Mouse (Mus musculus): ENCODE data around the gene Cacna1a. TPM values are rescaled to one million over a fixed set of nuclear protein-coding genes. Genes with fewer than 3 reads are reported as not detected.
A peak's percentile ranks its signal among the peaks of the same experiment; 100 is the strongest.
"Not testable (repeated sequence)": the region's sequence is repeated elsewhere in the genome, so short reads cannot be mapped to it uniquely, and the experiment has no call there.

Cacna1a gene
- polyA plus RNA-seq, 1 experiment from 2014 or later = 15.0 TPM

DNA sequence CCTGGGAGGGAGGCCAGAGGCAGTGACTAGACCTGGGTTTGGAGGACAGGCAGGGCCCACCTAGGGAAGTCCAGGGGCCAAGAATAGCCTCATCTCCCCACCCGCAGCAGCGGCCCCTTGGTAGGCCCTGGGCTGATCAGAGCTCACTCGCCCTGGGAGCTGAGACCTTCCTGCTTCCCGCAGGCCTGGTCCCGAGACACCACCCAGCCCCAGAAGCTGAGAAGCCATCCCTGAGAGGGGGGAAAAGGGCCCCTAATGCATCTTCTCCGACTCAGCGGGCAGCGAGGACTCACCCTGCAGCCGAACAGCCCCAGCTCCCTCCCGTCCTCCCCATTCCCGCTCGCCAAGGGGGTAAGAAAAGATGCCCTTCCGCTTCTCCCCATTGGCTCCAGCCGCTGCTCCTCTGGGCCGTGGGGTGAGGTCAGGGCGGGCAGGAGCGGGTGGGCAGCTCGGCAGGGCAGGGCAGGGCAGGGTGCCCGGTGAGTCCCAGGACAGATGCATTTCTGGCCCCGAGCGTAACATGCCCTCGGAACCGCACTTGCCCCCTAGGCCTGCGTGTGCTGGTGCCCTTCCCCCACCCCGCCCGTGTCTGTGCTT lies 212.2 kb downstream of the Cacna1a start:
- peak; percentile 56 for ATAC-seq (ENCODE audit: low FRiP score, low read depth)
- peaks cover 33% of the 10 kb centered on the region for H3K27me3 ChIP-seq
- no peak overlapping the region for H3K27ac ChIP-seq (replicated peaks)
- peak overlapping the region; percentile 33 for H3K4me3 ChIP-seq
- H3K4me1 ChIP-seq = peaks cover 18% of the 10 kb centered on the region
- no peaks in the 10 kb centered on the region for H3K9me3 ChIP-seq
- H3K9ac ChIP-seq (replicated peaks) = peak overlapping the region; percentile 65
- peak overlapping the region; percentile 55 for H3K4me2 ChIP-seq (replicated peaks)
- H3K36me3 ChIP-seq = peaks cover 11% of the 10 kb centered on the region; the same call in 1 of the 2 replicates
- WGBS = 6% methylated on average over 26 of the region's 26 CpGs

DNA sequence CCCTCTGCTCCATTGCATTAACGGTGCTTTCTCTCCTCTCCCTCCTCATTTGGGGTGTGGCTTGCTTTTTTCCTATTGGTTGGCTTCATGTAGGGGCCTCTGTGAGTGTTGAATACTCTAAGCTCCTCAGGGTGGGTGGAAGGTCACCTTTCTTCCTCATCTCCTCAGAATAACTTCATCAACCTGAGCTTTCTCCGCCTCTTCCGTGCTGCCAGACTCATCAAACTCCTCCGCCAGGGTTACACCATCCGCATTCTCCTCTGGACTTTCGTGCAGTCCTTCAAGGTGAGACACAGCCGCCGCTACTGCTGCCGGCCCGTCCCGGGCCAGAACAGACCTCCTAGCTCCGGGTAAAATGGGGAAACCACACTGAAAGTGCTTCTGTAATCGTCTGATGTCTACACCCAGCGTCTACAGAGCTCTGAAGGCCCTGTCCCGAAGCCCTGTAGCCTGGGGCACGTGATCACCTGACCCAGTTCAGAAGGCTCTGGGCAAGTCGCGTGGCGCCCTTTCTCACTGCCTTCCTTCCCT lies 213.0 kb downstream of the Cacna1a start:
- Histone ChIP-seq H3K4me3 (peak overlapping the region; percentile 33), H3K4me2 (replicated peaks) (peak overlapping the region; percentile 55), H3K27ac (replicated peaks) (no peak overlapping the region), H3K4me1 (peaks cover 18% of the 10 kb centered on the region), H3K9me3 (no peaks in the 10 kb centered on the region), H3K27me3 (peaks cover 33% of the 10 kb centered on the region), H3K36me3 (peaks cover 11% of the 10 kb centered on the region; the same call in 1 of the 2 replicates), H3K9ac (replicated peaks) (no peak overlapping the region)
- ATAC-seq (ENCODE audit: low FRiP score, low read depth) = peak; percentile 38
- WGBS = 6% methylated on average over 19 of the region's 19 CpGs

DNA sequence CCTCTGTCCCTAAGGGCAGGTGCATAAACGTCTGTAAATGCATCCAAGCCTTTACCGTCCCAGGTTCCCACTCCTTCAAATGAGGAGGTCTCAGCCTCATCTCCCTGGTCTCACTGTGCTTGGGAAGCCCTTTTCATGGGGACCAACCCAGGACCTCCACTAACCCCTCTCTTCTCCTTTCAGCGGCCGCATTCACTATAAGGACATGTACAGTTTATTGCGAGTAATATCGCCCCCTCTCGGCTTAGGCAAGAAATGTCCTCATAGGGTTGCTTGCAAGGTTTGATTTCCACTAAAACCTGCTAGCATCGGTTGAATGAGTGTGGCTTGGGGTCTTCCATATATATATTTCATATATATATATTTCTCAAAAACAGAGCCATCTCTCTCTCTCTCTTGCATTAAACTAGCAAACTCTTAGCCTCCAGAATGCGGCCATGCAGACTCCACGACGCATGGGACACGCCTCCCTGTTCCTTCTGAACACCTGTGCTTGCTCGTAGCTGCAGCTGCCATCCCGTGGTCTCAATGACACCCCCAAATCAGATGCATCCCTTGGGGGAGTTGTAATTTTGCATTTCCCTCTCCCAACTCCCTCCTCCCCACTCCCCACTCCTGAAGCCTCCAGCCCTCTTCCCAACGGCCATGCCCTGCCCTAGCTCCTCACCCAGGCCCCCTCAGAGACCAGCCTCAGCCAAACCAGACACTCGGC lies 226.4 kb downstream of the Cacna1a start:
- no peak for ATAC-seq (ENCODE audit: low FRiP score, low read depth)
- Histone ChIP-seq H3K4me2 (replicated peaks) (no peak overlapping the region), H3K27me3 (peaks cover 9% of the 10 kb centered on the region; the same call in 1 of the 2 replicates), H3K36me3 (peaks cover 3% of the 10 kb centered on the region; the same call in 1 of the 2 replicates), H3K27ac (replicated peaks) (no peak overlapping the region), H3K4me3 (no peak overlapping the region), H3K4me1 (peaks cover 21% of the 10 kb centered on the region), H3K9me3 (no peaks in the 10 kb centered on the region), H3K9ac (replicated peaks) (no peak overlapping the region)
- 36% methylated on average over 16 of the region's 16 CpGs for WGBS

DNA sequence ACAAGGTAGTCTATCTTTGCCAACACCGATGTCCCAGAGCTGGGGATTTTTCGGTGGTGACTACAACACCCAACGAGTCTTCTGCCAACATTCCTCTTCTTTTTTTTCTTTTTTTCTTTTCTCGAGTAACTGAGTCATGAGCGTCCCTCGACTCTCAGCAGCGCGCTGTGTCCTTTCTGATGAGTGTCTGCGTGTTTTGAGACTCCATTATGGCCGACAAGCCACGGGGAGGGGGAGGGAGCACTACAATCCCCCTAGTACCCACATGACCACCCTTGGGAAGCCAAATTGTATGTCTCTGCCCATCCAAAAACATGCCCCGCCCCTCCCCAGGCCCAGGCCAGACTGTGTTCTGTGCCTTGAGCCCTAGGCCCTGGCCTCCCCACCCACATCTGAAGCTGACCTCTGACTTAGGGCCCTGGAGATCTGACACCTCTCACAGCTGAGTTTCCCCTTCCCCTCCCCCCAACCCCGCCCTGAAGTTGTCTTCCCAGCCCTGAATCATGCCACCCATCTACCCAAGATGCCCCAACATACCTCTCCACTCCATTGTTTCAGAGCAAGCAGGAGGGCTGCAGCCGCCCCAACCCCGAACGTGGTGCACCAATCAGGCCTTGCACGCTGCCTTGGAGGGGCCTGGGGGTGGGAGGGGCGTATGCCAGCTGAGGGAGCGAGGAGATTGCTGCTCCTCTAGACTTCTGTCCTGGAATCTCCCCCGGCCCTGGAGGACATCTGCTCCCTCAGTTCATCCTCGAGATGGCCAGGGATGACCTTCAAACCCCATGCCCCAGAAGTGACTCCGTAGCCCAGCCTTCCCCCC lies 227.6 kb downstream of the Cacna1a start:
- Histone ChIP-seq H3K27me3 (peaks cover 9% of the 10 kb centered on the region; the same call in 1 of the 2 replicates), H3K9me3 (no peaks in the 10 kb centered on the region), H3K9ac (replicated peaks) (0 out of 2 replicates have a peak overlapping the region, but pooled peaks have one; percentile 11), H3K4me3 (no peak overlapping the region), H3K27ac (replicated peaks) (no peak overlapping the region), H3K36me3 (peaks cover 3% of the 10 kb centered on the region; the same call in 1 of the 2 replicates), H3K4me1 (peaks cover 21% of the 10 kb centered on the region), H3K4me2 (replicated peaks) (no peak overlapping the region)
- peak; percentile 49 for ATAC-seq (ENCODE audit: low FRiP score, low read depth)
- WGBS = 25% methylated on average over 22 of the region's 22 CpGs

DNA sequence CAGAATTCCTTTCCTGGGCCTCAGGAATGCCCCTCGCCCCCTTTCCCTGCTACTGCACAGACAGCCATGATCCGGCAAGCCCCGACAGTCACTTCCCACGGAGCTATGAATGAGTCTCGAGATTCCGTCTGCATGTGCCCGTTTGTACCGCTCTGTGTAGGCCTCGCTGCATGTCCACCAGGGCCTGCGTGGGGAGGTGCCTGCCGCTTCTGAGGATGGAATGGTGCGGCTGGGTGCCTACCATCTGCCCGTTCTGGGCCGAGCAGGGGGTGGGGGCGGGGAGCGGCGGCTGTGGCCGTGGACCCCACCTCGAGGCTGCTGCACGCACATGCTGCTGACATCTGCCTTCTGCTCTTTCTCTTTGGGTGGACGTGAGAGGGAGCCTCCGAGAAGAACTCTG lies 228.8 kb downstream of the Cacna1a start:
- H3K9ac ChIP-seq (replicated peaks) = no peak overlapping the region

DNA sequence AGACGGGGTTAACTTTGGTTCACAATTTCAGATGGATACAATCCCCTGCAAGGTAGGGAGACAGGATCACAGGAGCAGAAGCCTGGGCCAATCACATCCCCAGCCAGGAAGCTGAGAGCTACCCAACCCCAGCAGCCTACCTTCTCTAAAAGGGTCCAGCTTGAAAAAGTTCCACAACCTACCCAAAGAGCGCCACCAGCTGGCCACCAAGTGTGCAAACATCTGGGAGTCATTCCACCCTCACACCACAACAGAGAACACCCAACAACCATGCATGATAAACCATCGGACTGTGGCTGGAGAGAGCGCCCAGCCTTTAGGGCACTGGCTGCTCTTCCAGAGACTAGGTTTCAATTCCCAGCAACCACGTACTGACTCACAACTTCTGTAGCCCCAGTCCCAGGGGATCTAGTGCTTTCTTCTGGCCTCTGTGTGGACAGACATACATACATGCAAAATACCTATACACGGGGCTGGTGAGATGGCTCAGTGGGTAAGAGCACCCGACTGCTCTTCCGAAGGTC lies 232.9 kb downstream of the Cacna1a start:
- ATAC-seq (ENCODE audit: low FRiP score, low read depth) = no peak
- Histone ChIP-seq H3K4me2 (replicated peaks) (no peak overlapping the region), H3K27ac (replicated peaks) (no peak overlapping the region), H3K4me3 (no peak overlapping the region), H3K9ac (replicated peaks) (no peak overlapping the region), H3K27me3 (peaks cover 4% of the 10 kb centered on the region; the same call in 1 of the 2 replicates), H3K36me3 (no peaks in the 10 kb centered on the region), H3K9me3 (no peaks in the 10 kb centered on the region), H3K4me1 (peaks cover 9% of the 10 kb centered on the region)
- WGBS = 79% methylated on average over 8 of the region's 8 CpGs

More for the DNA sequence above, 228.8 kb downstream of the Cacna1a start:
- H3K36me3 ChIP-seq = peaks cover 3% of the 10 kb centered on the region; the same call in 1 of the 2 replicates
- no peak overlapping the region for H3K4me3 ChIP-seq
- no peaks in the 10 kb centered on the region for H3K9me3 ChIP-seq
- peaks cover 21% of the 10 kb centered on the region for H3K4me1 ChIP-seq
- 59% methylated on average over 22 of the region's 22 CpGs for WGBS
- H3K4me2 ChIP-seq (replicated peaks) = no peak overlapping the region
- peak overlapping the region; percentile 2; the same call in 1 of the 2 replicates for H3K27ac ChIP-seq (replicated peaks)
- H3K27me3 ChIP-seq = peaks cover 9% of the 10 kb centered on the region; the same call in 1 of the 2 replicates
- no peak for ATAC-seq (ENCODE audit: low FRiP score, low read depth)

DNA sequence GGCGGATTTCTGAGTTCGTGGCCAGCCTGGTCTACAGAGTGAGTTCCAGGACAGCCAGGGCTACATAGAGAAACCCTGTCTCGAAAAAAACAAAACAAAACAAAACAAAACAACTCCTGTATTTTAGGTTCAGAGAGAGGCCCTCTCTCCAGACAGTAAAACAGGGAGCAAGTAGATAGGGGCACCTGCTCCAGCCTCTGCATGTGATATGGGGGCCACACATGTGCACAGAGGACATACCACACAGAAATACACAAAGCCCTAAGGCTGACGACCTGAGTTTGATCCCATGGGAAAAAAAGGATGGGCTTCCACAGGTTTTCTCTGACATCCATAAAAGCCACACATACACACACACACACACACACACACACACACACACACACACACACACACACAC lies 235.2 kb downstream of the Cacna1a start:
- H3K4me1 ChIP-seq; ATAC-seq (ENCODE audit: low FRiP score, low read depth); H3K27me3 ChIP-seq; H3K9me3 ChIP-seq; H3K36me3 ChIP-seq; H3K27ac ChIP-seq (replicated peaks); H3K9ac ChIP-seq (replicated peaks); H3K4me3 ChIP-seq; H3K4me2 ChIP-seq (replicated peaks): not testable (repeated sequence)
- WGBS = 81% methylated on average over 4 of the region's 4 CpGs

DNA sequence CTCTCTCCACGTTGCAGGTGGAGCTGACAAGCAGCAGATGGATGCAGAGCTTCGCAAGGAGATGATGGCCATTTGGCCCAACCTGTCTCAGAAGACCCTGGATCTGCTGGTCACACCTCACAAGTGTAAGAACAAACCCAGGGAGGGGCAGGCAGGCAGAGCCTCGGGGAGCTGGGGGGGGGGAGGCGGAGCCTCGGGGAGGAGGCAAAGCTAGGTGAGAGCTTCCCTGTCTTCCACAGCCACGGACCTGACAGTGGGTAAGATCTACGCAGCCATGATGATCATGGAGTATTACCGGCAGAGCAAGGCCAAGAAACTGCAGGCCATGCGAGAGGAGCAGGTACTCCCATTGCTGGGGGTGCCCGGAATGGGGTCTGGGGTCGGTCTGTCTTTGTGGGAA lies 241.3 kb downstream of the Cacna1a start:
- no peak for ATAC-seq (ENCODE audit: low FRiP score, low read depth)
- H3K4me1 ChIP-seq = peaks cover 12% of the 10 kb centered on the region
- no peak overlapping the region for H3K27ac ChIP-seq (replicated peaks)
- no peaks in the 10 kb centered on the region for H3K9me3 ChIP-seq
- 83% methylated on average over 11 of the region's 11 CpGs for WGBS
- no peak overlapping the region for H3K9ac ChIP-seq (replicated peaks)
- no peak overlapping the region for H3K4me2 ChIP-seq (replicated peaks)
- peaks cover 13% of the 10 kb centered on the region for H3K36me3 ChIP-seq
- H3K27me3 ChIP-seq = no peaks in the 10 kb centered on the region
- no peak overlapping the region for H3K4me3 ChIP-seq

DNA sequence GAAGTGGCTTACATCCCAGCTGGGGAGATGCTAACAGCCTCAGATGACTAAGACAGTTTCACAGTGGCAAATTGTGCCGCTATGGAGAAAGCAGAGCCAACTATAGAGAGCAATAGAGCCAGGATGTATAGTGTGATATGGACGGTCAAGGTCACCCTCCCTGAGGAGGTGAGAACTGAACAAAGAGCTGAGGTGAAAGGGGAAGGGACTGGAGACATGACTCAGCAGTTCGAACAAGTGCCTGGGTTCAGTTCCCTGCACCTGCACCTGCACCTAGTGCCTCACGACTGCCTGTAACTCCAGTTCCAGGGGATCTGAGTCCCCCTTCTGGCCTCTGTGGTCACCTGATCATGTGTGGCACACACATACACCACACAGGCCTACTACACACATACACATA lies 241.9 kb downstream of the Cacna1a start:
- Histone ChIP-seq H3K27ac (replicated peaks) (no peak overlapping the region), H3K4me2 (replicated peaks) (no peak overlapping the region), H3K4me1 (peaks cover 18% of the 10 kb centered on the region), H3K36me3 (peaks cover 13% of the 10 kb centered on the region), H3K27me3 (no peaks in the 10 kb centered on the region), H3K9ac (replicated peaks) (no peak overlapping the region), H3K9me3 (no peaks in the 10 kb centered on the region), H3K4me3 (no peak overlapping the region)
- WGBS = 87% methylated on average over 4 of the region's 4 CpGs
- ATAC-seq (ENCODE audit: low FRiP score, low read depth) = no peak

DNA sequence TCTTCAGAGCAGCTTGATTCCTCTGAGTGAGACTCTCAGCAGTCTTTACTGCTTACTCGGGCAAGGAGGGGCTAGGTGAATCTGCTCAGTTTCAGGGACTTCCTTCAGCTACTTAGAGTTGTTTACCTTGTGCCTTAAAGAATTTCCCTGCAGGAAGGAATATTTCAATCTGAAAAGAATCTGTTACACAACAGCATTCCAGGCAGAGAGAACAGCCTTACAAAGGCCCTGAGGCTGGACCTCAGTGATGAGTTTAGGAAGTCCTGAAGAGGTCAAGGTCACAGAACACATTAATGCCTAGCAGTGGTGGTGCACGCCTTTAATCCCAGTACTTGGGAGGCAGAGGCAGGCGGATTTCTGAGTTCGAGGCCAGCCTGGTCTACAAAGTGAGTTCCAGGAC lies 243.6 kb downstream of the Cacna1a start:
- no peak for ATAC-seq (ENCODE audit: low FRiP score, low read depth)
- H3K9ac ChIP-seq (replicated peaks) = no peak overlapping the region
- H3K4me2 ChIP-seq (replicated peaks) = no peak overlapping the region
- H3K27ac ChIP-seq (replicated peaks) = no peak overlapping the region
- H3K4me1 ChIP-seq = peaks cover 32% of the 10 kb centered on the region
- no peak overlapping the region for H3K4me3 ChIP-seq
- peaks cover 13% of the 10 kb centered on the region for H3K36me3 ChIP-seq
- H3K9me3 ChIP-seq = no peaks in the 10 kb centered on the region
- H3K27me3 ChIP-seq = no peaks in the 10 kb centered on the region
- WGBS = 95% methylated on average over 4 of the region's 4 CpGs

DNA sequence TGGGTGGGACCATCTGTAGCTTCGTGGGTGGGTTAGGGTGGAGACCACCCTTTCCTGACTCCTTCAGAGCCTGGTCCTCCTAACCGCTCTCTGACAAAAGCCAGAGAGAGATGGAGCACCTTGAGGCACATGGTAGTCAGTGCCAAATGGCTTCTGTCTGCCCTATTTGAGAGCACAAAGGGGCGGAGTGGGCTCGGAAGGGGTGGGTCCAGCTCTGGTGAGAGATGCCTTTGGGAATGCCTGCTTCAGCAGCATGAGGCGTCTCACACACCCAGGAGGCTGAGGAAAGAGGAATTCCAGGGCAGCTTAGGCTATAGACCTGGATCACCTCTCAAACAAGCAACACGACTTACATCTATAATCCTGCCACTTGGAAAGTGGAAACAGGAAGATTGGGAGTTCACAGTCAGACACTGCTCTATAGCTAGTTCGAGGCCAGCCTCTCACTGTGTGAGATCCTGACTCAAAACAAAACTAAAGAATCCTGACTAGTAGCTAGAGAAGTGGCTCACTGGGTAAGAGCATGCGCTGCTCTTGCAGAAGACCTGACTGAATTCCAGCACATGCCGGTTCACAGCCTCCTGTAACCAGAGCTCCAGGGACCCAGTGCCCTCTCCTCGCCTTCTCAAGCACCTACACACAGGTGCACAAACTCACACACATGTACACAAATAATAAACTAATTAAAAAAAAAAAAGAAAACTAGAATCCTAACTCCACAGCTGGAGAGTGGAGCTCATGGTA lies 245.8 kb downstream of the Cacna1a start:
- no peak for ATAC-seq (ENCODE audit: low FRiP score, low read depth)
- H3K4me1 ChIP-seq = peaks cover 40% of the 10 kb centered on the region

More for the DNA sequence above, 245.8 kb downstream of the Cacna1a start:
- no peaks in the 10 kb centered on the region for H3K9me3 ChIP-seq
- no peak overlapping the region for H3K4me3 ChIP-seq
- no peak overlapping the region for H3K4me2 ChIP-seq (replicated peaks)
- 47% methylated on average over 10 of the region's 10 CpGs for WGBS
- peak overlapping the region; percentile 20; the same call in 1 of the 2 replicates for H3K9ac ChIP-seq (replicated peaks)
- H3K36me3 ChIP-seq = peaks cover 13% of the 10 kb centered on the region
- peak overlapping the region; percentile 84 for H3K27ac ChIP-seq (replicated peaks)
- H3K27me3 ChIP-seq = no peaks in the 10 kb centered on the region
